ENCODE assay signal across 14 mouse cellular contexts in genomic region chr5:35411028-35411427, GRCm38 (mm10). TPM values are rescaled to one million over a fixed set of nuclear protein-coding genes. Genes with fewer than 3 reads are reported as not detected.
"Had no signal": no experiment of that assay in that cellular context is flagged by ENCODE, and none has a peak within 500 bp of the region (broad histone marks: within the 10 kb centered on the region; RNA-seq: fewer than 3 reads in every experiment).

No protein-coding gene starts in this region.

- DNase-seq: kidney, adult 9 months; kidney, postnatal 36 days; left cerebral cortex, postnatal 4 days; lung, embryonic 14.5 days; lung, postnatal 10 days; lung, postnatal 4 days; midbrain, embryonic 14.5 days; right cerebral cortex, postnatal 4 days; spleen, adult 18-20 months; thymus, postnatal 4 days had no signal

RNA-seq across cellular contexts. Expression of gene Hmx1, which starts 22.1 kb away (rescaled TPM):
- total RNA-seq: layer of hippocampus, adult 2 months; layer of hippocampus, postnatal 10 days; left cerebral cortex, postnatal 4 days; liver, adult 2 months; megakaryocyte, adult 5-6 weeks had no signal
